Mouse (Mus musculus) lung, postnatal 25 days (tissue): Measurements from ENCODE around the gene Arglu1.
A peak's percentile ranks its signal among the peaks of the same experiment; 100 is the strongest.

Experiments used
- DNase-seq: peaks from one replicate; pipeline ENCODE4 v3.0.0; 2022; ENCODE audit warnings: low spot score

The Arglu1 gene

DNA sequence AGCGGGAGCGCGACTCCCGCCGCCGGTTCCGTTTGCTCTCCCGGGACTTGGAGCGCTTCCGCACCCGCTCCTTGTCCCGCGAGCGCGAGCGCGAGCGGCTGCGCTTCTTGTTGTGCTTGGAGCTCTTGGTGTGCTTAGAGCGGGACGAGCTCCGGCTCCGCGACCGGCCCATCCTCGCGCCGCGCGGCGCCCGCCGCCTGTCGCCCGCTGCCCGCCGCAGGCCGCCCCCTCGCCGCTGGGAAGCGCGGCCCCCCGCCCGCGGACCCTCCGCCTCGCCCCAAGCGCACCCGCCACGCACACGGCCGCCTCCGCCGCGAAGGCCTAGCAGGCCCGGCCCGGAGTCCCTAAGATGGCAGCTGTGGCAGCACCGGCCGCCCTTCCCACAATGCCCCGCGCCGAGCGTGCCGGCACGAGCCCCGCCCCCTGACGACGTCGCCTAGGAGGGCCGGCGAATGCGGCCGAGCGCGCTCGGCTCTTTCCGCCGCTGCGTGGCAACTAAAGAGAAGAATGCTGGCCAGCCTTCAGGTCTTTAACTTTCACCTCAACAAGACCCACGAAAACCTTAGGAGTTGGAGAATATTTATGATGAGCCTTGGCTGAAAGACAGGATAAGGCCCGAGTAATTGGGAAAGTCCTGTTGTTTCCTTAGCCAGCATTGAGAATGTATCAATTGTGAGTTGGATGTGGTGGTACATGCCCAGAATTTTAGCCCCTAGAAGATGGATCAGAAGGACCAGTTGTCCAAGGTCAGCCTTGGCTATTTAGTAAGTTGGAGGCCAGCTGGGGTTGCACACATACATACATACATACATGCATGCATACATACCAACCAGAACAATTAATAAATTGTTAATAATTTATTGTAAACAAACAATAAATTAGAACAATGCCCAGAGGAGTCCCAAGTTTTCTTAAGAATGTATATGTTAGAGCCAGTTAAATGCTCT, at the start of gene Arglu1:
Gene Arglu1 (minus strand): TSS at position 376 of the 947 bp plus-strand sequence.
- peak; percentile 96 for DNase-seq

DNA sequence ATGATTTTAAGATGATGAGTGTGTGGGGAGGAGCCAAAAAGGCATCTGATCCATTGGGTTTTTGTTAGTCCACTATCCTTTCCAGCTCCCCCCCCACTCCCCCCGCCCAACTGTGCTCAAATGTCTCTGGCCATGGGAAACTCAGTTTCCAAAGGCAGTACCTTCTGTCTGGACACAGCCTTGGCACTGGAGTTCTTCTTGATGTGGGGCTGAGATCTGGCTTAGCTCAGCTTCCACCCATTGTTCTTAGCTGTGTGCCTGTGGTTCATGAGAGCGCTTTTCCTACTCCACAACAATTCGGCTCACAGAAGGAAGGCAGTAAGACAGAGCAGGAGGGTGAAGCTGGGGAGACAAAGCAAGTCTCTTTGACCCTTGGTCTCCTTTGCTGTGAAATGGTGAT, 47.0 kb upstream of the Arglu1 start:
- DNase-seq: peak; percentile 61

DNA sequence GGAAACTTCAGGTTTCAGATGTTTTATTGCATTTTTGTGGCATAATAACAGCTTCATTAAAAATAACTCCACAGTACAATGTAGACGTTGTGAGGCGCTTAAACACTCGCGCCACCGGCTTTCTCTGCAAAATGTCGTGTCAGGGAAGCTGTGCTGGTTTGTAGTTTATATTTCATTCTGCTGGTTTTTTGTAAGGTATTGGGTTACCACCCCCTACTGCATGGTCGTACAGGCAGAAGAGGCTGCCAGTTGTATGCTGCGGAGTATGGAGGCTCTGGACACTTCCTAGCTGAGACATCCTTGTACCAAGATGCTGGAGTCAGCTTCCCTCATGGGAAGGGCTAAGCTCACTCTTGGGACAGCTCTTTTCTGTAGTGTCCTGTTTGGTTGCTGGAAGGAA, 46.5 kb upstream of the Arglu1 start:
- no peak for DNase-seq

DNA sequence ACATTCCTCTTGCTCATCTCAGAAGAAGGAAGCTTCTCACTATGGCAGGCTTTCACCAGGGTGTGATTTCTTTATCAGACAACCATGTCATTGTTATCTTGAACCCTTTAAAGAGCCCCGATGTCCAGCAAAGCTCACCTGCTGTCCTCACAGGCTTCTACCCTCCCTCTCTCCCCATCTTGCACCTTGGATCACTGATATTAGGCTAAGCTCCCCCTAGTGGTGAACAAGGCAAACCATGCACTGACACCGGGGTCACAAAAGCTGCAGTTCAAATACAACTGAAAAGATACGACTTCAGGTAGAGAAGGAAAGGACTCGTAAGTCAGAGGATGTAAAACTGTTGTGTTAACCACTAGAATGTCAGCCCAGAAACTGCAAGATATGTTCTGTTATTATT, 43.5 kb upstream of the Arglu1 start:
- peak; percentile 60 for DNase-seq

DNA sequence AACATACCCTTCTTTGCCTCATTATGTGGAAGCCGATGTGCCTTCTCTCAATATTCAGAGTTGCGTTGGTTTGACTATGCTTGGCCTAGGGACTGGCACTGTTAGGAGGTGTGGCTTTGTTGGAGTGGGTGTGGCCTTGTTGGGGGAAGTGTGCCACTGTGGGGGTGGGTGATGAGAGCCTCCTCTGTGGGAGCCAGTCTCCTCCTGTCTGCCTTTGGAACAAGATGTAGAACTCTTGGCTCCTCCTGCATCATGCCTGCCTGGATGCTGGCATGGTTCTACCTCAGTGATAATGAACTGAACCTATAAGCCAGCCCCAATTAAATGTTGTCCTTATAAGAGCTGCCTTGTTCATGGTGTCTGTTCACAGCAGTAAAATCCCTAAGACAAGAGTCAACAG, 38.3 kb upstream of the Arglu1 start:
- DNase-seq: no peak

DNA sequence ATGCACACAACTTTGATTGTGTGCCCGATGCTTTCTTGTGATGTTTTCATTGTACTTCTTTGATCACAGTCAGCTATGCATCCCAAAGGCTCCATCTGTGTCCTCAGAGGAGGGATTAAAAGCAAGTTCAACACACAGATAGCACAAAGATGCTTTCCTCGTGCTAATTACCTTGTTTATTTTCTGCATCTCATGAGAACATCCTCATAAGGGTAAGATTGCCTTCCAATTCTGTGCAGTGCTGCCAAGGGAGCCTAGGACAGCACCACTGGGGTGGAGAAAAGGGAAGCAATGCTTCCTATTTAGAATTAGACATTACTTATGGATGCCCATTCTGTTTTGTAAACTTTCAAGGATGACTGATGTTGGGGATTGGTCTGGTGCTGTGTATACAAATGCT, 36.2 kb upstream of the Arglu1 start:
- DNase-seq: no peak

DNA sequence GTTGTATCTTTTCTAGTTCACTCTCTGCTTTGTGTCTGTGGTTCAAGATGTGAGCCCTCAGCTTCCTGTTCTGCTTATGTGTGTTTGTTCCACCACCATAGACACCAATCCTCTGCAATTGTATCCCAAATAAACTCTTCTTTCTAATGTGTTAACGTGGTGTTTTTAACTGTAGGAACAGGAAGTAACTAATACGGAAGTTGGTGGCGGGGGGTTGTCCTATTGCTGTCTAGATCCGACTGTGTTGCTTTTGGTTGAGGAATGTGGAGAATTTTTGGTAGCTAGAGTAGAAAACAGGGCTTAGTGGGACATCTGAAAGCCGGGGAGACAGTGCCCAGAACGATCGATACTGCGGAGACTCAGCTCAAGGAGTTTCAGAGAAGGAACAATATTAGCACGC, 14.5 kb upstream of the Arglu1 start:
- DNase-seq: no peak

DNA sequence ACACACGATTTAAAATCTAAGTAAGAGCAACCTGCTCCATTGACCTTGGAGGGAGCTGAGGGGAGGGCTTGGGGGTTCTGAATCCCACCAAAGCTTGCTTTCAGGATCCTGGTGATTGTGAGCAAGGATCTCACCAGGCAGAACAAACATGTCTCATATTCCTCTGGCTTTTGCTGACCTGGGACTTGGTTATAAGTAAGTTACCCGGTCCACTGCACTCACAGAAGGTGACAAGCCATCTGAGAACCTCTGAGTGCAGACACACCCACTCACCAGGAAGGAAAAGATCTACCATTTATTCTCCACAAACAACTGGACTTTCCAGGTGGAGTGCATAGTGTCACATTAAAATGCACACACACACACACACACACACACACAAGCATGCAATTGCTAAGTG, 13.3 kb upstream of the Arglu1 start:
- no peak for DNase-seq

DNA sequence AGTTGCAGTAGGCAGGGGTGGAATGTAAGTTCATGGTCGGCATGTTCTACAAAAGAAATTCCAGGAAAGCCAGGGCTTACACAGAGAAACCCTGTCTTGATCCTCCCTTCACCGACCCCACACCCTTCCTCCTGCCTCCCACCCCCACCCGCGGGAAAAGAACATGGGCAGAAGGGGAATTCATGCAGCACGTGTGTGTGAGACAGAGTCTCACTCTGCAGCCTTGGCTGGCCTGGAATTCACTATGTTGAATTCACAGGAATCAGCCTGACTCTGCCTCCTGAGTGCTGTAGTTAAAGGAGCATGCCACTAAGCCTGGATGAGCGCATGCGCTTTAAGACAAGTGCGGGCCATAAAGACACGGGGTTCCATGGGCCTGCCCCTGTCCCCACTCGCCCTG, 10.5 kb upstream of the Arglu1 start:
- no peak for DNase-seq

DNA sequence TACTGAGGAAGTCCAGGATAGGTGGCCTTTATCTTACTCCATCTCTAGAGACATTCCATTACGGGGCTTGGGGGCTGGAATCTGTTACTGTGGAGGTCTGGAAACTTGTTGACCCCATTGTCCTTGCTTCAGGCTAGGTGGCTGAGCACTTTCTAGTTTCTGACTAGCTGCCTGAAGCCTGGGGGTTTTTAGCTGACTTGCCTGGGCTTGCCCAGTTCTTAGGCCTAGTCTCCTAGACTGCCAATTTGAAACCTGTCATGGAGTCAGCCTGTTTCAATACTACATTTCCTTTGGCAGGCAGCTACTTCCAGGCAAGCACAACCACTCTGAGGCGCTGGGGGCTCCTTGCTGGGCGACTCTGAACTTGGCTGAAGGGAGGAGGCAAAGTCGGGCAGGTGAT, 9.9 kb upstream of the Arglu1 start:
- no peak for DNase-seq

DNA sequence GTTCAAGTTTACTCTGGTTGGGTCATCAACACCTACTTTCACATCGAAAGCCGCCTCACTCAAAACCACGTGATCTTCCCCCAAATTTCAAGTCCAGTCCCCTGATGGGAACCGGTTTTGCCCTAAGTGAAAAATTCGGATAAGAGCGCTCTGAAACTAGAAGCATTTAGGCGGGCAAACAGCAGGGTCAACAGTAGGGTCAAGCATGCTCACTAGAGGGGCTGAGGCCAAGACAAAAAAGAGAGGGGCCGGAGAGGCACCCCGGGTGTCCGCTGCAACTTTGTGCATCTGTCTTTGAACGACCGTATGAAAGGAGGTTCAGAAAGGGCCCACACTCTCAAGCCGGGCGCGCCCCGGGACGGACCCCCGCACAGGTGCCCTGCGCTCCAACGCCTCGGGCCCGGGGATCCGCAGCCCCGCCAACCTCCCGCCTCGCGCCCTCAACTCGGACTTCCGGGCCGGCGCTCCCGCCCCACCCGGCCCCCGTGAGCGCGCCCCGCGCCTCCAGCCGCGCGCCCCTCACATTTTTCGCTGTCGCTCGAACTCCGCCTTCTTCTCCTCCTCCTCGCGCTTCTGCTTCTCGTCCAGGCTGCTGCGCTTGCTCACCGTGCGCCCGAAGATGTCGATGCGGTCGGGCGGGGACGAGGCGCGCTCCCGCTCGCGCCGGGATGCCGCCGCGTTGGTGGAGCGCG, 721 bp downstream of the Arglu1 start:
- DNase-seq: peak; percentile 57

DNA sequence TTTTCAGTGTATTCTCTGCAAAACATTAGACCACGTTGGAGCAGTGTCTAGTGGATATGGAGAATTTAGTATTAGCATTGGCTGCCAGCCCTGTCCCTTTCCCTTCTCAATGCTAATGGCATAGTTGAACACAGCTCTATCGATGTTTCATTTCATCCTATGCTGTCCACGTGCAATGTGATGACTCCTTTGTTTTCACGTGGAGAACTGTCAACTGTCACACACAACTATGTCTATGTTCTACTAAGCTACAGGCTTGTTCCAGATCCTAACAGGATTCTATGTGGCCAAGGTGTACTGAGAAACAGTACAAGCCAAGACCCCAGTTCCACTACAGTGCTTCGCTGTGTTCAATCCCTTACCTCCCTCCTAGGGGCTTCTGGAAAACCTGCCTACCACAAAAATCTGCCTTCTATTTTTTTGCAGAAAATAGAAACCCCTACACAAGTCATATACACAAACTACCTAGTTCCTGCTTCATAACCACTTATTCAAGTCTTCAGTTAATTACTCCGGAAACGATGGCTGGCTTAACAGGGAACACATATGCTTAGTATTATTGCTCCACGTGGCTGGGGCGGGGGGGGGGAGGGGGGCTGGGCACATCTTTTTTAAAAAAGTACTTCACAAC, 1.4 kb downstream of the Arglu1 start:
- DNase-seq: no peak

DNA sequence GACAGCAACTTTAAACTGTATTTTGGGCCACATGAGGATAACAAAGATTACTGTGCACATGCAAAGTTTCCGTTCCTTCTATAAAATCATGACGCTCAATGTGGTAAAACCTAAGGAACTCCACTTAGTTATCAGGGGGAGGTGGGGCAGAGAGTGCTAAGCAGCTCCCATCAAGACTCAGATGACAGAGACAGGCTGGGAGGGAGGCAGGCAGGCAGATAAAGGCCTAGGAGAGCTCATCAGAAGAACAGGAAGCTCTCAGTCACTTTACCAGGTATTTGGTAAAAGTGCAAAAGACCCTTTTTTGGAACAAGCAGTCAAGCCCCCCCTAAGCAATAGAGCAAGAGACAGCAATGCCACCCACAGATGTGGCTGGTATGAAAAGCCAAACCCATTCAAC, 4.8 kb downstream of the Arglu1 start:
- DNase-seq: no peak

DNA sequence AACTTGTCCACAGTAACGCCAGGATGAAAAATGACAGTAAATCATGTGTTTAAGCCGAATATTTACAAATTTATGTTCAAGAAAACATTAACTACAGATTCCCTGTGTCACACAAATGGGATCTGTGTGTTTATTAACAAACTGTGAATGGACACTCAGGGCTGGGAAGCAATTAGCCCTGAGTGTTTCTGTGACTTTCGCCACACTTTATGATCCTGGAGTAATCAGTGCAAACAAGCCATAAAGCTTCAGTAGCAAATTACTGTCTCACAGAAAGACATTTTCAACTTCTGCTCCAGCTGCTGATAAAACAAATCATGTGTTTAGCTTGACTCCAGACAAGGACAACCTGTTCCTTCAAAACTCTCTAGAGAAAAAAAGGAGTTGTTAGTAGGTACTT, 7.6 kb downstream of the Arglu1 start:
- no peak for DNase-seq

DNA sequence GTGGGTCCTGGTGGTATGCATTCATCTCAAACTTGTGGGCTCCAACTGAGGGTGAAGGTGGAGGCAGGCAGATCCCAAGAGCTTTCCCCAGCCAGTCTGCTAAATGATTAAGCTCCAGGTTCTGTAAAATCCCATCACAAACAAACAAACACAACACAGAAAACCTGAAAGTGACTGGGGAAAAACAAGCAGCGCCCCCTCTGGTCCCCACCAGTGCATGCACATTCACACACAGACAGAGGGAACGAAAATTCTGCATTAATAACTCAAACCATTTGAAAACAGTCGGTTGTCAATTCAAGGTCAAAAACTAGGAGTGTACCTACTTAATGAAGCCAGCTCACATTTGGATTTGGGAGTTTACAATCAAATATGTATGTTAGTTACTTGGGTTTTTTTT, 12.1 kb downstream of the Arglu1 start:
- no peak for DNase-seq

DNA sequence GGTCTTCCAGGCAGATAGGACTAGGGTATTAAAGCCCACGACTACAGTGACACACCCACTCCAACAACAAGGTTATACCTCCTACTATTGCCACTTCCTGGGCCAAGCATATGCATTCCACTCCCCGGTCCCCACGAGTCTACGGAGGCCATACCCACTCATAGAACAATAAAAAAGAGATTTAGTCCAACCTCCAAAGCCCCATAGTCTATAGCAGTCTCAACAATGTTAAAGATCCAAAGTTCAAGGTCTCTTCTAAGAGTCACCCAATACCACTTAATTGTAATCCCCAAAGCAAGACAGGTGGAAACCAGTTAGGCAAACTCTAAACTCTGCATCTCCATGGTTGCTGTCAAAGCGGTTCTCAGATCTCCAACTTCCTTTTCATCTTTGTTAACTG, 15.5 kb downstream of the Arglu1 start:
- DNase-seq: no peak

DNA sequence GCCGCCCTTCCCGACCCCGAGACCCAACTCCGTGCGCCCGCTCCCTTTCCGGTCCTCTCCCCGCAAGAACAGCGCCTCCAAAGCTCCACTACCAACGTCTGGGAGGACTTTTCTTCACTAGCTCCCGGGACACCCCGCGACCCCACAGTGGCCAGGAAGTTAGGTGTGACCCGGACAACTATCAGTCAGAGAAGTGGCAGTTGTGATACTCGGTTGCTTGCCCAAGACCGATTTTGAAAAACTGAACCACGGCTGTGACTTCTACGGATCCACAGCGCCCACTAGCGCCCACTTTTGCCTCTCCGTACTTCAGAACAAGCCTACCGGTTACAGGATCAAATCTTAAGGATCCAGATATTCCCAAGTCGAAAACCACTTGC, 28.6 kb downstream of the Arglu1 start:
- DNase-seq: peak; percentile 91

DNA sequence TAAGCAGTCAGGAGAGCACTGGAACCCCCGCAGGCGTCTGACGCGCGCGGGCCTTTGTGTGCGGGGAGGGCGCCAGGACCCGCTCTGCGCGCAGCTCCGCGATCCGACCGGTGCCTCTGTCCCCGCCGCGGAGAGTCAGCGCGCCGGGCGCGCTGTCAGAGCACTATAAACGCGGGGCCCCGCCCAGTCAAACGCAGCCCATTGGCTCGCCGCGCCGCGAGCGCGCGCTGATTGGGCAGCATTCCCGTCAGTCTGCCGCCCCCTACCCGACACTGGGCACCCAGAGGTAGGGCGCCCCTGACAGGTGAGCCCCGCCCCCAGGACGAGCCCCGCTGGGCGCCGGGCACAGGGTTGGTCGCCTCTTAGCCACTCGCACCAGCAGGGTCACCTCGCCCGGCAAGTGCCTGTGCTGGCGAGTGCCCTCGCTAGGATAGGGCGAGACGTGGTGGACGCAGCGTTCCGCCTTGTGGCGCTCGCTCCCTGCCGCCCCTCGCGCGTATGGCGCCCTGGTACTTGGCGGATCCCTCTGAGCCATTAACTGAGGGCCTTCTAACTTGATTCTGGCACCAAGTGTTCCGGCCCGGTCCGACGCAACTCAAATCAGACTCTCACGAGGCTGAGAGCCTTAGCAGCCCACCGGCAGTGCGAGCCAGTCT, 29.1 kb downstream of the Arglu1 start, which contains the start of gene Efnb2:
Gene Efnb2 (minus strand): TSS at position 140 of the 656 bp plus-strand sequence.
- DNase-seq: peak; percentile 95

DNA sequence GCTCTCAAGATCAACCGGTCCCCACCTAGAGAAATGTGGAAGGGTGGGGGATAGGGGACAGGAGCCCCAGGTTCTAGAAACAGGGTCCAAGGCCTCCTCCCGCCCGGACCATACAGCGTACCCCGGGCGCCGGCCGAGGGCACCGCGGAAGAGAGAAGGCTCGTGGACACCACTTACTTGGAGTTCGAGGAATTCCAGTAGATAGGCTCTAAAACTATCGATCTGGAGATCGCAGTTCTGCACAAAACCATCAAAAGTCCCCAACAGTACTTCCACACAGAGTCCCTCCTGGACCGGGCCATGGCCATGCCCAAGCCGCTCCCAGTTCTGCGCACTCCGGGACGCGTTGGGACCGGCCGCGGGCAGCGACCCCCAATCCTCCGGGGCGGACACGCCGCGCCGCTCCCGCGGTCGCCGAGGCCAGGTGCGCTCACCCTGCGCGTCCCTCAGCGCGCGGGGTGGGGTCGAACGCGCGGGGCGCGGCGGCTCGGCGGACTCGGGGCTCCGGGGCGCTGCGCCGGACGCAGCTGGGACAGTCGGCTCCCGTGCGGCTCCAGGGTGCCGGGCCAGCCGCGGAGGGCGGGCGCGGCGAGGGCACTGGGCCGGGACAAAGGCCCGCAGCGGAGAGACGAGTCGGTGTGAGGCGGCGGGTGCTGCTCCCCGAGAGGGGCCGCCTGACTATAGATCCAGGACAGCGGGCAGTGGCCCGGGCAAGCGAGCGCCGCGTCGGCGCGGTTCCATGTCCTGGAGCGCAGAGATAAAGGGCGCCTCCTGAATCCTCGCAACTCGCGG, 29.8 kb downstream of the Arglu1 start:
- DNase-seq: no peak

DNA sequence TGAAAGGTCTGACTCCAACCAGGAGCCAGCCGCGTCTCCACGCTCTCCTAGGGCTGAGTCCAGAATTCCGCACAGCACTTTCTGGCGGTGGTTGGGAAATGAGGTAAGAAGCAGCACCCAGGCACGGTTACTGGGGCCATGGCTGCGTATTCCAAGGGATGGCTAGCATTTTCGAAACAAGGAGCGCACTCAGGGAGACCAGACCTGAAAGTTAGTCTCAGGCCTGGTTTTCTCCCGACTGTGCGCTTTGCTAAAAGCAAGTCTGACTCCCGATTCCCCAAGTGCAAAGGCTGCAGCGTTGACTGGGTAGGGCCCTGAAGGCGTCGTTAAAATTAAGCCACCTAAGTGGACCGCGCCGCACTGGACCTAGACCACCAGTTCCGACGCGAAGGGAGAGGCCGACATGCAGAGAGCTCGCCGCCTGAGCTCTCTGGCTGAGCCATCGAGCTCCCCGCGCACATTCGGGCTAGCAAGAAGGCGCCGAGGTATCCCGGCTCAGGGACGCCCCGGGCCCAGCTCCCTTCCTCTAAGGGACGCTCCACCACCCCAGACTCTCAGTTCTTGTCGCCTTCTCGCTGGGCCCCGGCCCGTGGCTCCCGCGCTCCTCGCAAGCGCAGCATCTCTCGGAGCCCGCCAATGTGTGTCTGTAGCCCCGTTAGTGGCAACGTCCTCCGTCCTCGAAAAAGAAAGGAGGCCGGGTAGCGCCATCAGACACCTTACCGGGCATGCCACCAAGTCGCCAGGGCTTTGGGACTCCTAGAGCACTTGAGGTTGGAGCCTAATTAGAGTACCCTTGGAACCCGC, 30.6 kb downstream of the Arglu1 start:
- DNase-seq: no peak
